Mouse (Mus musculus) forebrain, embryonic 16.5 days (tissue): ENCODE results near the gene Olfr839-ps1. TPM values are rescaled to one million over a fixed set of nuclear protein-coding genes. Genes with fewer than 3 reads are reported as not detected.

ENCODE experiments used
- ATAC-seq: fragments of 200-750 bp; cut with Nextera tagmentation; 2 replicates; pipeline ENCODE4 v1.8.0; 2017; ENCODE audit warnings: mild to moderate bottlenecking, moderate library complexity
- H3K27ac ChIP-seq: fragments of 300-500 bp; sonication (generic); 2 replicates; pipeline ENCODE4 v1.5.1; 2014; ENCODE audit warnings: low read length, control low read depth
- H3K27me3 ChIP-seq: fragments of 300-500 bp; sonication (generic); replicated peaks from 2 replicates; pipeline ENCODE4 v1.6.1; 2014; ENCODE audit warnings: low read length; ENCODE audit not compliant: control insufficient read depth, insufficient read depth
- H3K36me3 ChIP-seq: fragments of 300-500 bp; sonication (generic); 2 replicates; pipeline ENCODE4 v1.6.1; 2014; ENCODE audit not compliant: control insufficient read depth, insufficient read depth
- H3K4me1 ChIP-seq: fragments of 300-500 bp; sonication (generic); replicated peaks from 2 replicates; pipeline ENCODE4 v1.6.1; 2014; ENCODE audit warnings: low read length; ENCODE audit not compliant: control insufficient read depth, insufficient read depth
- H3K4me2 ChIP-seq: fragments of 300-500 bp; sonication (generic); 2 replicates; pipeline ENCODE4 v1.6.1; 2014; ENCODE audit warnings: mild to moderate bottlenecking, low read length, control low read depth
- H3K4me3 ChIP-seq: fragments of 300-500 bp; sonication (generic); replicated peaks from 2 replicates; pipeline ENCODE4 v1.5.1; 2014; ENCODE audit warnings: mild to moderate bottlenecking, low read length, control low read depth
- H3K9ac ChIP-seq: fragments of 300-500 bp; sonication (generic); replicated peaks from 2 replicates; pipeline ENCODE4 v1.6.1; 2014; ENCODE audit warnings: low read depth, low read length, control low read depth
- H3K9me3 ChIP-seq: fragments of 300-500 bp; sonication (generic); 2 replicates; pipeline ENCODE4 v1.6.1; 2016; ENCODE audit warnings: low read length; ENCODE audit not compliant: control insufficient read depth
- WGBS: fragments of 180-500 bp; shearing (Covaris S2); extraction: QIAGEN DNeasy Blood & Tissue Kit; methylation state at CpG from one replicate; pipeline ENCODE4 v1.1.7; 2014; 5-methylcytosine and 5-hydroxymethylcytosine counted together
- polyA plus RNA-seq: library from polyadenylated mRNA; unstranded; fragments of >200 nt; fragmentation: Nextera tagmentation; extraction: Ambion mirVana; gene quantifications from 2 replicates; pipeline ENCODE4 v1.2.1, GENCODE M21; 2015

The Olfr839-ps1 gene
- not detected in 2 replicates for polyA plus RNA-seq

DNA sequence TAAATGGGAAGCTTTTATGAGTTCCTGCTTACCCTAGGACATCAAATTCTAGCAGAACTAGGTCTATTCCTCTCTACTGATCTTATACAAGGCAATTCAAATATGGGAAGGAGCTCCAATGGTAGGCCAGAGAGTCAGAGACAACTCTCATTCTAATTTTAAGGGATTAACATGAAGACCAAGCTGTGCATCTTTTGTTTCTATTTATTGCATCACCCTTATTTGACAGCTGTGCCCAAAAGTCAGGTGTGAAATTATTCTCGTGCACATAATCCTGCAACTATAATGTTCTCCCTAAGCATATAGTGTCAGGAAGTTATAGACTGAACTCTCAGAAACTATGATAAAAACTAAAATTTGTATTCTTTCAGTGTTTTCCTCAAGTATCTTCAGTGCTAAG, at the start of gene Olfr839-ps1:
TSS of gene Olfr839-ps1 (minus strand) at position 101 of the 400 bp plus-strand sequence.
- Histone ChIP-seq H3K9ac (no peak within 1 kb of the TSS), H3K36me3 (no peaks in the 10 kb centered on the region), H3K4me3 (no peak within 1 kb of the TSS), H3K4me1 (no peaks in the 10 kb centered on the region), H3K27ac (no peak within 1 kb of the TSS), H3K27me3 (no peaks in the 10 kb centered on the region), H3K4me2 (no peak within 1 kb of the TSS), H3K9me3 (peaks cover 16% of the 10 kb centered on the region)
- 74% methylated on average over 1 of the region's 1 CpGs for WGBS
- no peak for ATAC-seq

DNA sequence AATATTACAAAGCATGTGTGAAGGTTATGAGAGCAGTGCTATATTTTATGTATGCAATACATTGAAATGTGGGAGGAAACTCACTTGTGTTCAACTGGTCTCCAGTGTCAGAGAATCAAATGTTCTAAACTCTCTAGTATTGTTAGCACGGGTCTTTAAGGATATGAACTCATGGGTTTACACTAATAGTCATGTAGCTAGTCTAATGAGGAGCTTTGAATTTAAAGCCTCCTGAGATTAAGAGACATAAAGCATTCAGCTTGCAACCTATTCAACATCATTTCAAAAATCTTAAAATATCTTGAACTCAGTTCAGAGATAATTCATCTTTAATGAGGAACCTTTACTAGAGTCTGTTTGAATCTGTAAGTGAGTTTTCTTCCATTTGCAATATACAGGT, 41.1 kb downstream of the Olfr839-ps1 start, which contains the start of gene Olfr837:
TSS of gene Olfr837 (plus strand) at position 301 of the 400 bp plus-strand sequence.
- Histone ChIP-seq H3K27me3 (no peaks in the 10 kb centered on the region), H3K4me2 (no peak within 1 kb of the TSS), H3K9ac (no peak within 1 kb of the TSS), H3K27ac (no peak within 1 kb of the TSS), H3K36me3 (no peaks in the 10 kb centered on the region), H3K4me1 (no peaks in the 10 kb centered on the region), H3K4me3 (no peak within 1 kb of the TSS), H3K9me3 (peaks cover 5% of the 10 kb centered on the region; the same call in 1 of the 2 replicates)
- 71% methylated on average over 1 of the region's 1 CpGs for WGBS
- no peak for ATAC-seq

DNA sequence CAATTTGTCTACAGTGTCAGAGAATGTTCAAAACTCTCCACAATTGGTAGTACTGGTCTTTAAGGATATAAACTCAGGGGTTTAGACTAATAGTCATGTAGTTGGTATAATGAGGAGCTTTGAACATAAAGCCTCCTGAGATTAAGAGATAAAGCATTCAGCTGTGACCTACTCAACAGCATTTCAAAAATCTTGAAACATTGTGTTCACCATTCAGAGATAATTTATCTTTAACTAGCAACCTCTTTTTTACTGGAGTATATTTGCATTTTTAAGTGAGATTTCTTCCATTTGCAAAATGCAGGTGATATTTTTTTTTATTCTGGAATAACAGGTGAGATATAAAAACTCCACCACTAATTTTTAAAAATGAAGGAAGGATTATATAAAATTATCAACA, 57.0 kb downstream of the Olfr839-ps1 start, which contains the start of gene Olfr836:
TSS of gene Olfr836 (plus strand) at position 301 of the 400 bp plus-strand sequence.
- ATAC-seq: no peak
- no peaks in the 10 kb centered on the region for H3K9me3 ChIP-seq
- H3K4me3 ChIP-seq: no peak within 1 kb of the TSS

More for the DNA sequence above, 57.0 kb downstream of the Olfr839-ps1 start, which contains the start of gene Olfr836:
- H3K4me1 ChIP-seq: no peaks in the 10 kb centered on the region
- H3K27ac ChIP-seq: no peak within 1 kb of the TSS
- no peak within 1 kb of the TSS for H3K9ac ChIP-seq
- H3K4me2 ChIP-seq: no peak within 1 kb of the TSS
- no peaks in the 10 kb centered on the region for H3K36me3 ChIP-seq
- no peaks in the 10 kb centered on the region for H3K27me3 ChIP-seq

Other genes with a start within 250 kb of the Olfr839-ps1 start
- gene Olfr832, start 240.2 kb downstream of the Olfr839-ps1 start, polyA plus RNA-seq: not detected in 2 replicates
- gene Olfr834, start 189.3 kb downstream of the Olfr839-ps1 start, polyA plus RNA-seq: not detected in 2 replicates
- not detected in 2 replicates for gene Olfr835, start 144.6 kb downstream of the Olfr839-ps1 start, polyA plus RNA-seq
- gene Olfr836, start 56.9 kb downstream of the Olfr839-ps1 start, polyA plus RNA-seq: not detected in 2 replicates
- gene Olfr837, start 41.0 kb downstream of the Olfr839-ps1 start, polyA plus RNA-seq: not detected in 2 replicates
- gene Olfr843, start 74.7 kb upstream of the Olfr839-ps1 start, polyA plus RNA-seq: not detected in 2 replicates
- gene Olfr844, start 139.0 kb upstream of the Olfr839-ps1 start, polyA plus RNA-seq: not detected in 2 replicates
- not detected in 2 replicates for gene Olfr845, start 159.1 kb upstream of the Olfr839-ps1 start, polyA plus RNA-seq
- gene Olfr846, start 186.7 kb upstream of the Olfr839-ps1 start, polyA plus RNA-seq: not detected in 2 replicates
- not detected in 2 replicates for gene Olfr847, start 201.4 kb upstream of the Olfr839-ps1 start, polyA plus RNA-seq